11 mouse cellular contexts compared by ENCODE assay signal in genomic region chr14:48207746-48208640, GRCm38 (mm10).
DNase-seq lines count a peak whose midpoint lies in the region; ATAC-seq and TF ChIP-seq lines count a peak whose summit lies in the region.
"Had no signal": no experiment of that assay in that cellular context is flagged by ENCODE, and none has a peak within 500 bp of the region (broad histone marks: within the 10 kb centered on the region; RNA-seq: fewer than 3 reads in every experiment).

No protein-coding gene starts in this region.

- peaks cover 15% of the 10 kb centered on the region for H3K4me1 ChIP-seq in forebrain, embryonic 14.5 days (ENCODE audit: control insufficient read depth, insufficient read depth, low read length)
- 0 out of 2 replicates have a peak, but pooled peaks cover 2% of the 10 kb centered on the region for H3K4me1 ChIP-seq in forebrain, embryonic 11.5 days (replicated peaks; ENCODE audit: control insufficient read depth, insufficient read depth, low read length)
- peaks cover 82% of the 10 kb centered on the region for H3K4me1 ChIP-seq in kidney, embryonic 16.5 days (ENCODE audit: insufficient read depth, low read length)
- peaks cover 16% of the 10 kb centered on the region for H3K4me1 ChIP-seq in hindbrain, embryonic 16.5 days (ENCODE audit: control insufficient read depth, insufficient read depth, low read depth, low read length)
- H3K4me1 ChIP-seq in stomach, embryonic 14.5 days (ENCODE audit: control insufficient read depth, insufficient read depth, low read length): peaks cover 24% of the 10 kb centered on the region
- peaks cover 12% of the 10 kb centered on the region; the same call in 1 of the 2 replicates for H3K4me1 ChIP-seq in liver, embryonic 12.5 days
- H3K4me1 ChIP-seq: megakaryocyte, embryonic 14.5 days had no signal

- no peaks in the 10 kb centered on the region for H3K9me3 ChIP-seq in forebrain, embryonic 14.5 days (replicated peaks; ENCODE audit: control insufficient read depth, low read length)
- no peaks in the 10 kb centered on the region for H3K9me3 ChIP-seq in forebrain, embryonic 11.5 days (ENCODE audit: control insufficient read depth, low read length)
- H3K9me3 ChIP-seq in kidney, embryonic 16.5 days (ENCODE audit: low read length): no peaks in the 10 kb centered on the region
- H3K9me3 ChIP-seq in hindbrain, embryonic 16.5 days (ENCODE audit: control insufficient read depth, low read length): no peaks in the 10 kb centered on the region
- H3K9me3 ChIP-seq in stomach, embryonic 14.5 days (ENCODE audit: control insufficient read depth, low read depth, low read length): no peaks in the 10 kb centered on the region
- no peaks in the 10 kb centered on the region for H3K9me3 ChIP-seq in liver, embryonic 12.5 days (replicated peaks)
- H3K9me3 ChIP-seq: megakaryocyte, embryonic 14.5 days had no signal

- no peak for TF ChIP-seq CTCF in left cerebral cortex, adult 2 months (IDR thresholded peaks at IDR 0.05)

- 0 out of 2 replicates have a peak, but pooled peaks have one; percentile 21 for ATAC-seq in forebrain, embryonic 14.5 days
- no peak for ATAC-seq in forebrain, embryonic 11.5 days (replicated peaks; ENCODE audit: low FRiP score)
- no peak for ATAC-seq in kidney, embryonic 16.5 days (ENCODE audit: low FRiP score, low TSS enrichment)
- ATAC-seq in hindbrain, embryonic 16.5 days: no peak
- ATAC-seq in stomach, embryonic 14.5 days (ENCODE audit: insufficient number of reproducible peaks, insufficient read depth, low FRiP score, low read depth): no peak; the same call in 1 of the 2 replicates
- ATAC-seq in liver, embryonic 12.5 days: no peak
- ATAC-seq: CD4-positive, CD25-positive, alpha-beta regulatory T cell, adult 4 months had no signal

- DNase-seq in forebrain, embryonic 14.5 days (ENCODE audit: low spot score): no peak
- DNase-seq in forebrain, embryonic 11.5 days (ENCODE audit: low spot score): no peak
- no peak for DNase-seq in kidney, postnatal 14 days
- DNase-seq in left cerebral cortex, adult 2 months (ENCODE audit: extremely low spot score in 1 of 2, low spot score in 2 of 2): no peak
- DNase-seq: gastrocnemius, postnatal 14 days had no signal

- intact Hi-C loops in left cerebral cortex, adult 2 months (cut with DNase I): loop anchor here (1.0 kb wide), 1 partner anchor 19 kb away; no protein-coding TSS in a partner anchor

- 76% methylated on average over 12 of the region's 12 CpGs for WGBS in forebrain, embryonic 14.5 days
- WGBS in forebrain, embryonic 11.5 days: 88% methylated on average over 12 of the region's 12 CpGs
- WGBS in kidney, embryonic 16.5 days: 58% methylated on average over 12 of the region's 12 CpGs
- 58% methylated on average over 12 of the region's 12 CpGs for WGBS in hindbrain, embryonic 16.5 days
- 58% methylated on average over 12 of the region's 12 CpGs for WGBS in stomach, embryonic 14.5 days
- WGBS in liver, embryonic 12.5 days (ENCODE audit: insufficient replicate concordance): 75% methylated on average over 12 of the region's 12 CpGs

- no peak overlapping the region for H3K9ac ChIP-seq in forebrain, embryonic 14.5 days (ENCODE audit: low read length)
- H3K9ac ChIP-seq in forebrain, embryonic 11.5 days (ENCODE audit: low read length): no peak overlapping the region
- H3K9ac ChIP-seq in kidney, embryonic 16.5 days (replicated peaks; ENCODE audit: low read length): 0 out of 2 replicates have a peak overlapping the region, but pooled peaks have one; percentile 3
- no peak overlapping the region for H3K9ac ChIP-seq in hindbrain, embryonic 16.5 days (ENCODE audit: low read depth, low read length)
- H3K9ac ChIP-seq in stomach, embryonic 14.5 days (replicated peaks; ENCODE audit: low read depth, low read length): no peak overlapping the region
- H3K9ac ChIP-seq in liver, embryonic 12.5 days: no peak overlapping the region

- H3K4me3 ChIP-seq in forebrain, embryonic 14.5 days (ENCODE audit: low read depth, low read length): no peak overlapping the region
- H3K4me3 ChIP-seq in forebrain, embryonic 11.5 days (ENCODE audit: low read depth, low read length): no peak overlapping the region
- no peak overlapping the region for H3K4me3 ChIP-seq in kidney, embryonic 16.5 days (ENCODE audit: low read length)
- no peak overlapping the region for H3K4me3 ChIP-seq in hindbrain, embryonic 16.5 days (ENCODE audit: low read length)
- H3K4me3 ChIP-seq in stomach, embryonic 14.5 days (ENCODE audit: low read depth, low read length): no peak overlapping the region
- no peak overlapping the region for H3K4me3 ChIP-seq in liver, embryonic 12.5 days
- H3K4me3 ChIP-seq in left cerebral cortex, adult 2 months: no peak overlapping the region
- H3K4me3 ChIP-seq: megakaryocyte, embryonic 14.5 days had no signal

- H3K27me3 ChIP-seq in forebrain, embryonic 14.5 days (replicated peaks; ENCODE audit: control insufficient read depth, insufficient read depth, low read length): no peaks in the 10 kb centered on the region
- H3K27me3 ChIP-seq in forebrain, embryonic 11.5 days (ENCODE audit: control insufficient read depth, insufficient read depth, low read length): no peaks in the 10 kb centered on the region
- H3K27me3 ChIP-seq in kidney, embryonic 16.5 days (ENCODE audit: insufficient read depth, low read length): no peaks in the 10 kb centered on the region
- H3K27me3 ChIP-seq in hindbrain, embryonic 16.5 days (replicated peaks; ENCODE audit: control insufficient read depth, insufficient read depth, low read length): no peaks in the 10 kb centered on the region
- no peaks in the 10 kb centered on the region for H3K27me3 ChIP-seq in stomach, embryonic 14.5 days (ENCODE audit: control insufficient read depth, insufficient read depth, low read length)
- H3K27me3 ChIP-seq in liver, embryonic 12.5 days (replicated peaks): no peaks in the 10 kb centered on the region
- H3K27me3 ChIP-seq: megakaryocyte, embryonic 14.5 days had no signal

- no peak overlapping the region for H3K4me2 ChIP-seq in forebrain, embryonic 14.5 days (ENCODE audit: low read length)
- H3K4me2 ChIP-seq in forebrain, embryonic 11.5 days (ENCODE audit: low read depth, low read length, severe bottlenecking): no peak overlapping the region
- H3K4me2 ChIP-seq in kidney, embryonic 16.5 days (replicated peaks; ENCODE audit: low read depth, low read length): peak overlapping the region; percentile 32; the same call in 1 of the 2 replicates
- H3K4me2 ChIP-seq in hindbrain, embryonic 16.5 days (ENCODE audit: low read length): peak overlapping the region; percentile 22; the same call in 1 of the 2 replicates
- peak overlapping the region; percentile 7; the same call in 1 of the 2 replicates for H3K4me2 ChIP-seq in stomach, embryonic 14.5 days (replicated peaks; ENCODE audit: low read depth, low read length)
- H3K4me2 ChIP-seq in liver, embryonic 12.5 days: no peak overlapping the region

- no peak overlapping the region for H3K27ac ChIP-seq in forebrain, embryonic 14.5 days (ENCODE audit: low read depth, low read length)
- no peak overlapping the region for H3K27ac ChIP-seq in forebrain, embryonic 11.5 days (ENCODE audit: low read depth, low read length)
- peak overlapping the region; percentile 21 for H3K27ac ChIP-seq in kidney, embryonic 16.5 days (ENCODE audit: low read length)
- H3K27ac ChIP-seq in hindbrain, embryonic 16.5 days (ENCODE audit: low read depth, low read length): no peak overlapping the region
- H3K27ac ChIP-seq in stomach, embryonic 14.5 days (ENCODE audit: low read length): peak overlapping the region; percentile 71; the same call in 1 of the 2 replicates
- H3K27ac ChIP-seq in liver, embryonic 12.5 days: no peak overlapping the region
- no peak overlapping the region; the same call in 1 of the 2 replicates for H3K27ac ChIP-seq in left cerebral cortex, adult 2 months

- H3K36me3 ChIP-seq in forebrain, embryonic 14.5 days (ENCODE audit: control insufficient read depth, insufficient read depth, low read length): no peaks in the 10 kb centered on the region
- no peaks in the 10 kb centered on the region for H3K36me3 ChIP-seq in forebrain, embryonic 11.5 days (ENCODE audit: control insufficient read depth, insufficient read depth, low read length)
- H3K36me3 ChIP-seq in kidney, embryonic 16.5 days (ENCODE audit: insufficient read depth, low read length): no peaks in the 10 kb centered on the region
- no peaks in the 10 kb centered on the region for H3K36me3 ChIP-seq in hindbrain, embryonic 16.5 days (ENCODE audit: control insufficient read depth, insufficient read depth, low read length)
- no peaks in the 10 kb centered on the region for H3K36me3 ChIP-seq in stomach, embryonic 14.5 days (ENCODE audit: control insufficient read depth, insufficient read depth, low read length)
- no peaks in the 10 kb centered on the region for H3K36me3 ChIP-seq in liver, embryonic 12.5 days

Comparison
In these comparisons a context has a peak if more than half of its experiments do, and no peak if none do; other contexts are left out.
1. H3K27ac ChIP-seq: peak in kidney, embryonic 16.5 days (single experiment) and stomach, embryonic 14.5 days (single experiment); none in forebrain, embryonic 14.5 days (single experiment), forebrain, embryonic 11.5 days (single experiment), hindbrain, embryonic 16.5 days (single experiment), liver, embryonic 12.5 days (single experiment) and left cerebral cortex, adult 2 months (single experiment).
2. H3K4me2 ChIP-seq: peak in kidney, embryonic 16.5 days (single experiment), hindbrain, embryonic 16.5 days (single experiment) and stomach, embryonic 14.5 days (single experiment); none in forebrain, embryonic 14.5 days (single experiment), forebrain, embryonic 11.5 days (single experiment) and liver, embryonic 12.5 days (single experiment).